Mouse (Mus musculus) embryonic facial prominence, embryonic 11.5 days (tissue): ENCODE measurements around the gene Rad23a. TPM values are rescaled to one million over a fixed set of nuclear protein-coding genes. Genes with fewer than 3 reads are reported as not detected.

Source experiments
- ATAC-seq: fragments of 200-750 bp; cut with Nextera tagmentation; replicated peaks from 2 replicates; pipeline ENCODE4 v1.8.0; 2017; ENCODE audit warnings: low read depth; ENCODE audit not compliant: insufficient number of reproducible peaks, low FRiP score, low TSS enrichment
- DNase-seq: peaks from one replicate; pipeline ENCODE4 v3.0.0-alpha.2; 2015; ENCODE audit warnings: low spot score
- H3K27ac ChIP-seq: fragments of 300-500 bp; sonication (generic); replicated peaks from 2 replicates; pipeline ENCODE4 v1.5.1; 2014; ENCODE audit warnings: mild to moderate bottlenecking, low read depth, low read length, control low read depth
- H3K27me3 ChIP-seq: fragments of 300-500 bp; sonication (generic); 2 replicates; pipeline ENCODE4 v1.6.1; 2014; ENCODE audit warnings: mild to moderate bottlenecking, low read length, moderate library complexity, mixed read lengths; ENCODE audit not compliant: control insufficient read depth, insufficient read depth
- H3K36me3 ChIP-seq: fragments of 300-500 bp; sonication (generic); replicated peaks from 2 replicates; pipeline ENCODE4 v1.6.1; 2014; ENCODE audit warnings: low read depth, mild to moderate bottlenecking, low read length, moderate library complexity, mixed read lengths; ENCODE audit not compliant: control insufficient read depth, insufficient read depth
- H3K4me1 ChIP-seq: fragments of 300-500 bp; sonication (generic); 2 replicates; pipeline ENCODE4 v1.6.1; 2014; ENCODE audit warnings: low read length, mixed read lengths; ENCODE audit not compliant: control insufficient read depth, insufficient read depth
- H3K4me2 ChIP-seq: fragments of 300-500 bp; sonication (generic); 2 replicates; pipeline ENCODE4 v1.6.1; 2014; ENCODE audit warnings: low read depth, mild to moderate bottlenecking, control low read depth, low read length, moderate library complexity
- H3K4me3 ChIP-seq: fragments of 300-500 bp; sonication (generic); 2 replicates; pipeline ENCODE4 v1.5.1; 2014; ENCODE audit warnings: low read depth, low read length, control low read depth
- H3K9ac ChIP-seq: fragments of 300-500 bp; sonication (generic); replicated peaks from 2 replicates; pipeline ENCODE4 v1.6.1; 2014; ENCODE audit warnings: mild to moderate bottlenecking, control low read depth, low read length
- H3K9me3 ChIP-seq: fragments of 300-500 bp; sonication (generic); replicated peaks from 2 replicates; pipeline ENCODE4 v1.6.1; 2016; ENCODE audit warnings: mild to moderate bottlenecking, low read length, inconsistent platforms, mixed read lengths; ENCODE audit not compliant: control insufficient read depth
- WGBS: fragments of 180-500 bp; shearing (Covaris S2); extraction: QIAGEN DNeasy Blood & Tissue Kit; methylation state at CpG from one replicate; pipeline ENCODE4 v1.1.7; 2014; 5-methylcytosine and 5-hydroxymethylcytosine counted together
- polyA plus RNA-seq: library from polyadenylated mRNA; unstranded; fragments of >200 nt; fragmentation: Nextera tagmentation; extraction: Ambion mirVana; gene quantifications from 2 replicates; pipeline ENCODE4 v1.2.1, GENCODE M21; 2014

The Rad23a gene
- polyA plus RNA-seq, 1 experiment from 2014 or later, result 88.2 TPM

DNA sequence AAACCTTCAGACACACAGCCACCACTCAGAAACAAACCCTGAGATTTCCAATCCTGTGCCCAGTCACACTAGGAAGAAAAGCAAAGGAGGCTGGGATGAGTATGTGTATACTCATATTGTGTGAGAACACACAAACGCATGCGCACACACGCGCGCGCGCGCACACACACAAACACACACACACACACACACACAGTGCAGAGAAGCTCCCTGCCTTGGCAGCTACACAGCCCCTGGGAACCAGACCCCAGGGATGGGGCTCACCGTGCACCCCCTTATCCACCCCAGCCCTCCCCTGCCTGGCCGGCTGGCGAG, 26.3 kb downstream of the Rad23a start:
- no peaks in the 10 kb centered on the region for H3K9me3 ChIP-seq
- DNase-seq (no peak), ATAC-seq (no peak)
- no peak overlapping the region for H3K27ac ChIP-seq
- no peaks in the 10 kb centered on the region for H3K36me3 ChIP-seq
- WGBS, result 90% methylated on average over 11 of the region's 11 CpGs
- H3K27me3 ChIP-seq, result peaks cover 26% of the 10 kb centered on the region
- no peak overlapping the region for H3K4me2 ChIP-seq
- no peak overlapping the region for H3K4me3 ChIP-seq
- H3K4me1 ChIP-seq, result no peaks in the 10 kb centered on the region
- H3K9ac ChIP-seq, result no peak overlapping the region; the same call in 1 of the 2 replicates

DNA sequence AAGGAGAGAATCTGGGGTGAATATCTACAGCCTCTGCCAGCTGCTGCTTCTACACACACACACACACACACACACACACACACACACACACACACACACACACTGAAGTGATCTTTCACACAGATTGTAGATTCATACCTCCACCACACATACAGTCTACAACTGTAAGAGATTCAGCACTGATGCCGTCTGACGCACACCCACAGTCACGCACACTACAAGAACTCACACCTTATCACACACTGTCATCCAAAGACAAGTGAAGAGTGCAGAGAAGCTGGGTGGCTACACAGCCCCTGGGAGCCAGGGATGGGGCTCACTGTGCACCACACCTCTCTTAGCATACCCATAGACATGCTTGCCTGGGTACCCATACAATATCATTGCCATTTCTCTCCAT, 26.6 kb downstream of the Rad23a start:
- WGBS, result 93% methylated on average over 3 of the region's 3 CpGs
- Histone ChIP-seq H3K4me3 (no peak overlapping the region), H3K36me3 (no peaks in the 10 kb centered on the region), H3K4me1 (no peaks in the 10 kb centered on the region), H3K27ac (no peak overlapping the region), H3K9ac (no peak overlapping the region), H3K4me2 (no peak overlapping the region), H3K27me3 (peaks cover 28% of the 10 kb centered on the region), H3K9me3 (no peaks in the 10 kb centered on the region)
- ATAC-seq (no peak), DNase-seq (no peak)

GRCm38 (mm10) chr8:84813059-84813458, 27.4 kb downstream of the Rad23a start:
- Histone ChIP-seq H3K27ac (no peak overlapping the region), H3K4me3 (no peak overlapping the region), H3K36me3 (no peaks in the 10 kb centered on the region), H3K27me3 (peaks cover 34% of the 10 kb centered on the region), H3K4me2 (no peak overlapping the region), H3K9me3 (no peaks in the 10 kb centered on the region), H3K9ac (no peak overlapping the region), H3K4me1 (no peaks in the 10 kb centered on the region)
- DNase-seq (peak; percentile 88), ATAC-seq (no peak)
- WGBS, result 2% methylated on average over 5 of the region's 5 CpGs

- peak overlapping the region; percentile 68 for H3K4me2 ChIP-seq
- no peaks in the 10 kb centered on the region for H3K4me1 ChIP-seq
- ATAC-seq, result no peak
- no peaks in the 10 kb centered on the region for H3K9me3 ChIP-seq
- H3K9ac ChIP-seq, result peak overlapping the region; percentile 46; the same call in 1 of the 2 replicates
- WGBS, result 18% methylated on average over 10 of the region's 10 CpGs
- peaks cover 34% of the 10 kb centered on the region for H3K27me3 ChIP-seq
- DNase-seq, result no peak
- no peaks in the 10 kb centered on the region for H3K36me3 ChIP-seq
- H3K27ac ChIP-seq, result no peak overlapping the region
- H3K4me3 ChIP-seq, result peak overlapping the region; percentile 22; the same call in 1 of the 2 replicates
Observed at GRCm38 (mm10) chr8:84811303-84811702, 29.2 kb downstream of the Rad23a start.

GRCm38 (mm10) chr8:84810896-84811295, 29.6 kb downstream of the Rad23a start:
- H3K9ac ChIP-seq, result peak overlapping the region; percentile 46
- H3K4me3 ChIP-seq, result peak overlapping the region; percentile 22
- H3K27me3 ChIP-seq, result peaks cover 36% of the 10 kb centered on the region
- no peaks in the 10 kb centered on the region for H3K36me3 ChIP-seq
- H3K4me2 ChIP-seq, result peak overlapping the region; percentile 68
- H3K4me1 ChIP-seq, result no peaks in the 10 kb centered on the region
- WGBS, result 0% methylated on average over 30 of the region's 32 CpGs
- no peak overlapping the region for H3K27ac ChIP-seq
- H3K9me3 ChIP-seq, result no peaks in the 10 kb centered on the region
- DNase-seq (peak; percentile 89), ATAC-seq (peak; percentile 74)

DNA sequence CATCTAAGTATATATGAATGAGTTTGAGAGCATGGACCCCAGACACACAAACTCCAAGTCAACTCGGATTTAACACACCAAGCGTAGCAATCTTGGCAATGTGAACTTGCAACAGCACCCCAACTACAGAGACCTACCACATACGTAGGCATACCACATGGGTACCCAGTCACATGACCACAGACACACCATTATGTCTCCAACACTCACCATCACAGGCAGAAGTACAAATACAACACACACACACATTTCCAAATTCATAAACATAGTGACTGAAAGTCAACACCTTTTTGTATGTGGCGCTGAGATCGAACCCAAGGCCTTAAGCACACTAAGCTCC, 30.6 kb downstream of the Rad23a start:
- no peak for DNase-seq
- Histone ChIP-seq H3K36me3 (no peaks in the 10 kb centered on the region), H3K9me3 (no peaks in the 10 kb centered on the region), H3K4me3 (no peak overlapping the region), H3K27ac (no peak overlapping the region), H3K4me2 (no peak overlapping the region), H3K4me1 (no peaks in the 10 kb centered on the region), H3K27me3 (peaks cover 40% of the 10 kb centered on the region), H3K9ac (no peak overlapping the region)
- WGBS, result 70% methylated on average over 5 of the region's 5 CpGs
- ATAC-seq, result no peak

- H3K4me3 ChIP-seq, result no peak overlapping the region
- peaks cover 36% of the 10 kb centered on the region for H3K27me3 ChIP-seq
- H3K9me3 ChIP-seq, result no peaks in the 10 kb centered on the region
- H3K36me3 ChIP-seq, result no peaks in the 10 kb centered on the region
- H3K9ac ChIP-seq, result no peak overlapping the region
- H3K27ac ChIP-seq, result no peak overlapping the region
- DNase-seq, result no peak
- H3K4me2 ChIP-seq, result no peak overlapping the region
- no peaks in the 10 kb centered on the region for H3K4me1 ChIP-seq
- WGBS, result 51% methylated on average over 12 of the region's 12 CpGs
- ATAC-seq, result no peak
Observed at GRCm38 (mm10) chr8:84809109-84809940, 31.1 kb downstream of the Rad23a start.

GRCm38 (mm10) chr8:84806031-84806430, 34.4 kb downstream of the Rad23a start:
- whole genome bisulfite sequencing, result 91% methylated on average over 5 of the region's 5 CpGs
- no peak for ATAC-seq

More at GRCm38 (mm10) chr8:84806031-84806430, 34.4 kb downstream of the Rad23a start:
- Histone ChIP-seq H3K27ac (no peak overlapping the region), H3K36me3 (no peaks in the 10 kb centered on the region), H3K9me3 (no peaks in the 10 kb centered on the region), H3K4me1 (no peaks in the 10 kb centered on the region), H3K9ac (no peak overlapping the region), H3K4me2 (no peak overlapping the region), H3K4me3 (no peak overlapping the region), H3K27me3 (peaks cover 43% of the 10 kb centered on the region)
- DNase-seq, result no peak
